Mouse (Mus musculus): ENCODE measurements around the gene Fgd3. TPM values are rescaled to one million over a fixed set of nuclear protein-coding genes. Genes with fewer than 3 reads are reported as not detected.

The Fgd3 gene
- polyA plus RNA-seq, 1 experiment = 6.3 TPM

DNA sequence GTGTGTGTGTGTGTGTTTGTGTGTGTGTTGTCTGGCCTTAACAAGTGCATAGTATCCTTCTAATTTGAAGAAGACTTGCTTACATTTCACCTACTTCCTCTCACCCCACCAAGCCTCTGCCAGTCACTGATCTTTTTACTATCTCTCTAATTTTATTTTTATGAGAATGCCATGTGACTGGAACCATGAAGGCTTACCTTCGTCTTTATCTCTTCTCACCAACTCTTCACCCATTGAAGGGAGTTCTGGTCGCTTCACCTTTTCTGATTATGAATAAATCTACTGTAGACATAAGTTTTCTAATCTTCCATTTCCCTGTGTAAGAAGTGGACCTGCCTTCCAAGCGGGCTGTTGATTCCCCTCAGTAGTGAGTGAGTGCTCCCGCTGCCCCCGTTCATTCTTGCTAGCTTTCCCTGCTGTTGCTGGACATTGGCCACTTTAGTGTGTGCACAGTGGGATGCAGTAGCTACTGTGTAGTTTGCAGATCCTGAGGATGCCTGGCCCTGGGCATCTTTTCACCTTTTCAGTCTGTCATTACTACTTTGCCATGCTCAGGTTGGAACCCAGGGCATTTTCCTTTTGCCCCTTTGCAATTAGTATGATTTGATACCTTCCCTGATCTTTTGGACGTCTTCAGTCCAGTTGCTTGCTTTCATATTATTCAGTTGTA, 29.9 kb upstream of the Fgd3 start:
- H3K4me3 ChIP-seq (ENCODE audit: insufficient read depth, low read depth, low read length) = no peak overlapping the region
- no peak for DNase-seq
- WGBS = 87% methylated on average over 6 of the region's 6 CpGs
- no peaks in the 10 kb centered on the region for H3K36me3 ChIP-seq (ENCODE audit: control insufficient read depth, insufficient read depth, low read length)
- H3K27me3 ChIP-seq (replicated peaks; ENCODE audit: control insufficient read depth, insufficient read depth, low read length) = no peaks in the 10 kb centered on the region
- no peak overlapping the region for H3K27ac ChIP-seq (ENCODE audit: insufficient read depth, low read depth, low read length)
- no peak for TF ChIP-seq CTCF (conservative IDR thresholded peaks at IDR 0.05; ENCODE audit: insufficient read depth, insufficient read length, low read depth, low read length)
- TF ChIP-seq POLR2A (IDR thresholded peaks at IDR 0.05; ENCODE audit: low read depth, low read length) = no peak
- peaks cover 4% of the 10 kb centered on the region for H3K4me1 ChIP-seq (ENCODE audit: control insufficient read depth, insufficient read depth, low read length)

- Histone ChIP-seq H3K4me1 (ENCODE audit: control insufficient read depth, insufficient read depth, low read length) (peaks cover 9% of the 10 kb centered on the region), H3K27me3 (replicated peaks; ENCODE audit: control insufficient read depth, insufficient read depth, low read length) (no peaks in the 10 kb centered on the region), H3K36me3 (ENCODE audit: control insufficient read depth, insufficient read depth, low read length) (no peaks in the 10 kb centered on the region), H3K27ac (ENCODE audit: insufficient read depth, low read depth, low read length) (no peak overlapping the region), H3K4me3 (ENCODE audit: insufficient read depth, low read depth, low read length) (no peak overlapping the region)
- 91% methylated on average over 4 of the region's 4 CpGs for WGBS
- TF ChIP-seq POLR2A (IDR thresholded peaks at IDR 0.05; ENCODE audit: low read depth, low read length) (no peak), CTCF (conservative IDR thresholded peaks at IDR 0.05; ENCODE audit: insufficient read depth, insufficient read length, low read depth, low read length) (no peak)
- DNase-seq = no peak
These were observed 29.2 kb upstream of the Fgd3 start for GRCm38 (mm10) chr13:49349335-49349734.

DNA sequence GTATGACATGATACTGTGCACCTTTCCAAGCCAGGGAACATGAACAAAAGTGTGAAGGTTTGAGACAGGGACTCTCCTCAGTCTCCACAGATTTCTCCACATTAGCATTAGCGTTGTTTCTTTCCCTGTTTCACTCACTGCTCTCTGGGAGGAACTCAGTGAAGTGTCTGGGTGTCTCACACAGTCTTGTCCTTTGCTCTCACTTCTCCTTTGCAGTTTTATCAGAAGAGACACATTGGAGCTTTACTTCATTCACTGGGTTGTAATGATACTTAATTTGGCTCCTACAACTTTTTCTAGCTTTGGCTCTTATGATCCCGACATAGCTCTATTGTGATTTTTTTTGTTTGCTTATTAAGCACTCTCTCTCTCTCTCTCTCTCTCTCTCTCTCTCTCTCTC, 28.4 kb upstream of the Fgd3 start:
- Histone ChIP-seq H3K4me3 (ENCODE audit: insufficient read depth, low read depth, low read length) (no peak overlapping the region), H3K27me3 (replicated peaks; ENCODE audit: control insufficient read depth, insufficient read depth, low read length) (no peaks in the 10 kb centered on the region), H3K4me1 (ENCODE audit: control insufficient read depth, insufficient read depth, low read length) (peaks cover 13% of the 10 kb centered on the region), H3K36me3 (ENCODE audit: control insufficient read depth, insufficient read depth, low read length) (no peaks in the 10 kb centered on the region), H3K27ac (ENCODE audit: insufficient read depth, low read depth, low read length) (no peak overlapping the region)
- no peak for DNase-seq
- 57% methylated on average over 2 of the region's 2 CpGs for WGBS
- TF ChIP-seq CTCF (conservative IDR thresholded peaks at IDR 0.05; ENCODE audit: insufficient read depth, insufficient read length, low read depth, low read length) (no peak), POLR2A (IDR thresholded peaks at IDR 0.05; ENCODE audit: low read depth, low read length) (no peak)

DNA sequence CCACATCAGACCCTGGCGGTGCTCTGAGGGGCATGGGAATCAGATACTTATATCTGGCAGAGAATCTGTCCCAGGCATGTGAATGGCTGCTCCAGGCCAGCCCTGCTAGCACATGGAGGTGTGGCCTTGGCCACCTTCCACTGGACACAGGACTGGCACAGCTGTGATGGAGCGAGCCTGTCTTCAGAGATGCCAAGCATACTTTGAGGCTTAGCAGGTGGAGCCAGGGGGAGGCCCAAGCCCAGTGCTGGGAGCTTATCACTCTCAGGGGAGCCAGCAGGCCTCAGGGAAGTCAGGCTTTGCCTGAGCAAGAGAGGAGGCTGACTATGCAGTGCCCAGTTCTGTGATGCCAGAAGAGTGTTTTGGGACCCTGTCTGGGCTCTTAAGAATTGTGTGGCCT, 25.4 kb upstream of the Fgd3 start:
- WGBS = 22% methylated on average over 2 of the region's 2 CpGs
- Histone ChIP-seq H3K4me1 (ENCODE audit: control insufficient read depth, insufficient read depth, low read length) (peaks cover 21% of the 10 kb centered on the region), H3K36me3 (ENCODE audit: control insufficient read depth, insufficient read depth, low read length) (no peaks in the 10 kb centered on the region), H3K4me3 (ENCODE audit: insufficient read depth, low read depth, low read length) (no peak overlapping the region), H3K27me3 (replicated peaks; ENCODE audit: control insufficient read depth, insufficient read depth, low read length) (no peaks in the 10 kb centered on the region), H3K27ac (ENCODE audit: insufficient read depth, low read depth, low read length) (no peak overlapping the region)
- DNase-seq = peak; percentile 77
- TF ChIP-seq CTCF (conservative IDR thresholded peaks at IDR 0.05; ENCODE audit: insufficient read depth, insufficient read length, low read depth, low read length) = no peak
- no peak for TF ChIP-seq POLR2A (IDR thresholded peaks at IDR 0.05; ENCODE audit: low read depth, low read length)

DNA sequence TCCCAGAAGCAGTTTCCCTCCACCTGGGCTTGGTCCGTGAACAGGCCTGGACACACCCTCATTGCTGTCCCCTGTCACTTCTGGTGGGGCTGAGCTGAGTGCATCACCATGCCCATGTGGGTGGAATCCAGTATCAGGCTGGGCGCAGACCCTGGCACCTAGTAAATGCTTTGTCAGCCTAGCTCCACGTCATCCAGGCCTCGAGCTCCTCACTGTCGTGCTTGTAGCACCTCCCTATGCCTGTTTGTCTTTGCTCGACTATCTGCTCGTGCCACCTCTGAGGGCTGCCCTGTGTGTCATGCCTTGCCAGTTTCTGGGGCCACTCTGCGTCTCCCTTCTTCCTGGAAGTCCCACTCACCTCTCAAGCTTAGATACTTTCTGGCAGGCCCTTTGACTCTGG, 24.5 kb upstream of the Fgd3 start:
- DNase-seq = no peak
- H3K36me3 ChIP-seq (ENCODE audit: control insufficient read depth, insufficient read depth, low read length) = no peaks in the 10 kb centered on the region
- peaks cover 21% of the 10 kb centered on the region for H3K4me1 ChIP-seq (ENCODE audit: control insufficient read depth, insufficient read depth, low read length)
- no peak overlapping the region for H3K27ac ChIP-seq (ENCODE audit: insufficient read depth, low read depth, low read length)
- H3K4me3 ChIP-seq (ENCODE audit: insufficient read depth, low read depth, low read length) = no peak overlapping the region
- no peak for TF ChIP-seq POLR2A (IDR thresholded peaks at IDR 0.05; ENCODE audit: low read depth, low read length)
- TF ChIP-seq CTCF (conservative IDR thresholded peaks at IDR 0.05; ENCODE audit: insufficient read depth, insufficient read length, low read depth, low read length) = no peak
- WGBS = 56% methylated on average over 8 of the region's 8 CpGs
- no peaks in the 10 kb centered on the region for H3K27me3 ChIP-seq (replicated peaks; ENCODE audit: control insufficient read depth, insufficient read depth, low read length)

- DNase-seq = no peak
- Histone ChIP-seq H3K27me3 (replicated peaks; ENCODE audit: control insufficient read depth, insufficient read depth, low read length) (no peaks in the 10 kb centered on the region), H3K4me3 (ENCODE audit: insufficient read depth, low read depth, low read length) (peak overlapping the region; percentile 78), H3K27ac (ENCODE audit: insufficient read depth, low read depth, low read length) (no peak overlapping the region), H3K4me1 (ENCODE audit: control insufficient read depth, insufficient read depth, low read length) (peaks cover 21% of the 10 kb centered on the region), H3K36me3 (ENCODE audit: control insufficient read depth, insufficient read depth, low read length) (no peaks in the 10 kb centered on the region)
- no peak for TF ChIP-seq POLR2A (IDR thresholded peaks at IDR 0.05; ENCODE audit: low read depth, low read length)
- no peak for TF ChIP-seq CTCF (conservative IDR thresholded peaks at IDR 0.05; ENCODE audit: insufficient read depth, insufficient read length, low read depth, low read length)
These were observed 22.6 kb upstream of the Fgd3 start for GRCm38 (mm10) chr13:49342723-49343100.

DNA sequence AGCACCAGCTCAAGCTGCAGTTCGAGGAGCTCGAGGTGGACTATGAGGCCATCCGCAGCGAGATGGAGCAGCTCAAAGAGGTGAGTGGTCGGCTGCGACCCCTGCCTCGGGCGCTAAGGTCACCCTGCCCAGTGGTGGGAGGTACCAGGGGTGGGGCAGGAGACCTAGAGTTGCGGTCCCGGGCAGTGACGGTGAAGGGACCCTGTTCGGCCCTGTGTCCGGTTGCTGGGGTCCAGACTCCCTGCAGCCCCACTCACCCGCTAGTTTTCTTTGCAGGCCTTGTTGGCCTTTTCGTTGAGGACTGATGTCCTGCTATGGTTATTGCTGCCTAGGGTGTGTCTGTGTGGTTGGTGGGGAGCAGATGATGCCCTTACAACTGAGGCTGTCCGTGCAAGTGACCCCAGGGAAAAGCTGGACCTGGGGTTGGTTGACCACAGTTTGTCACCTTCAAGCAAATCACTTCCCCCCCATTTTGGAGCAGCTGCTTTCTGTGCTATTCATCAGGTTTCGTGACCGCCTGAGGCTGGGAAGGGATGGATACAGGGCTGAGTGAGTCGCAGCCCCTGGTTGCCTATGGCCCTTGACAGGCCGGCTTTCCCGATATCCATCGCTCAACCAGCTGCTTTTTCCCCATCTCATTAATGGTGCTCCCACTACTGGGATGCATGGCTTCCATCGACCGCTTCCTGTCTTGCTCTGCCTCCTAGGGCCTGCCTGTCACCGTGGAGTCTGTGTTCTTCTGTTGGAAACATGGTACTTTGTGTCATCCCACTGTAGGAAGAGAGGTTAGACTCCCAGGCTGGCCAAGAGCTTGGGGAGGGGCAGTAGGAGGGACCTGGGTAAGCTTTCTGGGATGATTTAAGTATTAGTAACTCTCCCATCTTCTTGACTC, 22.0 kb upstream of the Fgd3 start:
- Histone ChIP-seq H3K27ac (ENCODE audit: insufficient read depth, low read depth, low read length) (peak overlapping the region; percentile 13; the same call in 1 of the 2 replicates), H3K4me1 (ENCODE audit: control insufficient read depth, insufficient read depth, low read length) (peaks cover 21% of the 10 kb centered on the region)
- WGBS = 9% methylated on average over 25 of the region's 25 CpGs

More for the DNA sequence above, 22.0 kb upstream of the Fgd3 start:
- no peak for TF ChIP-seq POLR2A (IDR thresholded peaks at IDR 0.05; ENCODE audit: low read depth, low read length)
- TF ChIP-seq CTCF (conservative IDR thresholded peaks at IDR 0.05; ENCODE audit: insufficient read depth, insufficient read length, low read depth, low read length) = no peak
- Histone ChIP-seq H3K36me3 (ENCODE audit: control insufficient read depth, insufficient read depth, low read length) (no peaks in the 10 kb centered on the region), H3K27me3 (replicated peaks; ENCODE audit: control insufficient read depth, insufficient read depth, low read length) (no peaks in the 10 kb centered on the region), H3K4me3 (ENCODE audit: insufficient read depth, low read depth, low read length) (peak overlapping the region; percentile 78)
- no peak for DNase-seq
